Mouse (Mus musculus) bone marrow, adult 2 months (tissue): ENCODE measurements around the gene Lrp3. TPM values are rescaled to one million over a fixed set of nuclear protein-coding genes. Genes with fewer than 3 reads are reported as not detected.
A peak's percentile ranks its signal among the peaks of the same experiment; 100 is the strongest.

Experiments used
- H3K27ac ChIP-seq: fragments of 200-500 bp; 2 replicates; pipeline ENCODE4 v1.5.1; 2012; ENCODE audit warnings: low read depth, mild to moderate bottlenecking, control low read depth, inconsistent platforms, low read length; ENCODE audit not compliant: control insufficient read depth, poor library complexity, insufficient read depth
- H3K4me1 ChIP-seq: fragments of 200-500 bp; 2 replicates; pipeline ENCODE4 v1.6.1; 2011; ENCODE audit warnings: low read length; ENCODE audit not compliant: control insufficient read depth, insufficient read depth
- H3K4me3 ChIP-seq: fragments of 200-500 bp; replicated peaks from 2 replicates; pipeline ENCODE3; 2011; ENCODE audit warnings: mild to moderate bottlenecking, low read depth, low read length, control low read depth; ENCODE audit not compliant: control insufficient read depth
- CTCF ChIP-seq: fragments of 200-500 bp; IDR thresholded peaks from 2 replicates; pipeline ENCODE4 v1.5.1; 2011; ENCODE audit warnings: low read length, control low read depth; ENCODE audit not compliant: control insufficient read depth, insufficient read depth
- POLR2A ChIP-seq: fragments of 200-500 bp; IDR thresholded peaks from 2 replicates; pipeline ENCODE4 v1.6.1; 2011; ENCODE audit warnings: low read depth, mild to moderate bottlenecking, control low read depth, low read length, borderline replicate concordance; ENCODE audit not compliant: control insufficient read depth
- WGBS: fragments of 180-500 bp; shearing (Covaris S2); methylation state at CpG from one replicate; pipeline ENCODE4 v1.1.7; 2018; 5-methylcytosine and 5-hydroxymethylcytosine counted together
- polyA plus RNA-seq: library from polyadenylated mRNA; stranded (reverse); fragments of >200 nt; gene quantifications from 2 replicates; pipeline ENCODE4 v1.2.4, GENCODE M21; 2011; ENCODE audit warnings: low replicate concordance; ENCODE audit not compliant: missing spikeins, insufficient read depth, insufficient read length

Gene Lrp3
- polyA plus RNA-seq, 1 experiment: not detected

- no peak overlapping the region for H3K27ac ChIP-seq
- TF ChIP-seq CTCF (no peak), POLR2A (no peak)
- 82% methylated on average over 6 of the region's 6 CpGs for WGBS
- no peaks in the 10 kb centered on the region; the same call in 1 of the 2 replicates for H3K4me1 ChIP-seq
- no peak overlapping the region for H3K4me3 ChIP-seq
These were observed 51.2 kb downstream of the Lrp3 start for GRCm38 (mm10) chr7:35164131-35164530.

GRCm38 (mm10) chr7:35163600-35163999 is 51.7 kb downstream of the Lrp3 start:
- Histone ChIP-seq H3K27ac (no peak overlapping the region), H3K4me1 (no peaks in the 10 kb centered on the region; the same call in 1 of the 2 replicates), H3K4me3 (no peak overlapping the region)
- TF ChIP-seq POLR2A: no peak
- no peak for TF ChIP-seq CTCF
- 79% methylated on average over 7 of the region's 7 CpGs for WGBS

GRCm38 (mm10) chr7:35162443-35162842 is 52.9 kb downstream of the Lrp3 start:
- 76% methylated on average over 6 of the region's 6 CpGs for WGBS
- Histone ChIP-seq H3K27ac (no peak overlapping the region), H3K4me3 (no peak overlapping the region), H3K4me1 (peaks cover 3% of the 10 kb centered on the region; the same call in 1 of the 2 replicates)
- TF ChIP-seq POLR2A (no peak), CTCF (no peak)

- 14% methylated on average over 3 of the region's 3 CpGs for WGBS
- TF ChIP-seq POLR2A: no peak
- no peak for TF ChIP-seq CTCF
- peaks cover 12% of the 10 kb centered on the region; the same call in 1 of the 2 replicates for H3K4me1 ChIP-seq
- H3K27ac ChIP-seq: no peak overlapping the region; the same call in 1 of the 2 replicates
- H3K4me3 ChIP-seq: no peak overlapping the region
These were observed 57.8 kb downstream of the Lrp3 start for GRCm38 (mm10) chr7:35157512-35157911.

GRCm38 (mm10) chr7:35156561-35157477 is 58.5 kb downstream of the Lrp3 start:
- Histone ChIP-seq H3K4me3 (no peak overlapping the region), H3K4me1 (peaks cover 12% of the 10 kb centered on the region; the same call in 1 of the 2 replicates), H3K27ac (peak overlapping the region; percentile 17)
- TF ChIP-seq POLR2A: no peak; the same call in 1 of the 2 replicates
- TF ChIP-seq CTCF: no peak
- WGBS: 9% methylated on average over 16 of the region's 16 CpGs

GRCm38 (mm10) chr7:35154449-35154848 is 60.8 kb downstream of the Lrp3 start:
- WGBS: 21% methylated on average over 12 of the region's 12 CpGs
- TF ChIP-seq CTCF: no peak
- no peak for TF ChIP-seq POLR2A
- H3K27ac ChIP-seq: no peak overlapping the region

GRCm38 (mm10) chr7:35150860-35151259 is 64.4 kb downstream of the Lrp3 start:
- H3K4me3 ChIP-seq: no peak overlapping the region
- H3K4me1 ChIP-seq: peaks cover 8% of the 10 kb centered on the region; the same call in 1 of the 2 replicates
- no peak overlapping the region for H3K27ac ChIP-seq
- no peak for TF ChIP-seq POLR2A
- no peak for TF ChIP-seq CTCF
- 18% methylated on average over 5 of the region's 5 CpGs for WGBS

More at GRCm38 (mm10) chr7:35154449-35154848, 60.8 kb downstream of the Lrp3 start:
- Histone ChIP-seq H3K4me3 (no peak overlapping the region), H3K4me1 (peaks cover 14% of the 10 kb centered on the region; the same call in 1 of the 2 replicates)

Other genes with a start within 250 kb of the Lrp3 start
- 15.2 and 18.2 TPM in 2 replicates for gene Cebpg, start 158.9 kb downstream of the Lrp3 start, polyA plus RNA-seq
- 8.9 and 14.2 TPM in 2 replicates for gene Cebpa, start 96.2 kb downstream of the Lrp3 start, polyA plus RNA-seq
- 1.5 TPM in 1 of 2 replicates, not detected in the other for gene Slc7a10, start 29.1 kb downstream of the Lrp3 start, polyA plus RNA-seq
- gene Gpatch1, start 102.9 kb upstream of the Lrp3 start, polyA plus RNA-seq: 1.9 and 7.1 TPM in 2 replicates
- 2.0 TPM in 1 of 2 replicates, not detected in the other for gene Rhpn2, start 118.7 kb upstream of the Lrp3 start, polyA plus RNA-seq
- gene Faap24, start 181.3 kb upstream of the Lrp3 start, polyA plus RNA-seq: 7.3 and 8.2 TPM in 2 replicates
- 39.2 and 54.7 TPM in 2 replicates for gene Cep89, start 181.5 kb upstream of the Lrp3 start, polyA plus RNA-seq
- not detected in 2 replicates for gene Slc7a9, start 233.3 kb upstream of the Lrp3 start, polyA plus RNA-seq